Mouse (Mus musculus): ENCODE measurements around the gene Grn.

- no peak for TF ChIP-seq CTCF (IDR thresholded peaks at IDR 0.05; ENCODE audit: low read depth)
- no peak for TF ChIP-seq EP300 (IDR thresholded peaks at IDR 0.05; ENCODE audit: low read depth)
These were observed 28.1 kb upstream of the Grn start for GRCm38 (mm10) chr11:102401898-102402500.
